Mouse (Mus musculus): ENCODE measurements around the gene Macrod2.
"Not testable (repeated sequence)": the region's sequence is repeated elsewhere in the genome, so short reads cannot be mapped to it uniquely, and the experiment has no call there.

The Macrod2 gene

DNA sequence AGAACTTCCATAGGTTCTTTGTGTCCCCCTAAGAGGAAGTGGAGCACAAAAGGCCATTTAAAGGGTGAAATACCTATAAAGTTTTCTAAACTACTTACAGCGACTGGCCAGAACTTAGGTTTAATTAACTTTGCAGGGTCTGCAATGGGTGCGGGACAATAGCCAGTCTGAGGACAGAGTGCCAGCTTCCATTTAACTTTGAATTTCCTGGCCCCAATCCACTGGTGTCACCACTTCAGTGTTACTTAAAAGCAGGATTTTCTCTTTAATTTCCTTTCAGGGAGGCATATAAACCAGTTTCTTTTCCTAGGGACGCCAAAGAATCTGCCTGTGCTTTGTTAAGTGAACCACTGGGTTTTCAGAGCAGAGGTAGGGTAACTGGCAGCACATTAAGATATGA lies 303.5 kb downstream of the Macrod2 start:
- no peak for DNase-seq (ENCODE audit: low spot score in 2 of 2)

DNA sequence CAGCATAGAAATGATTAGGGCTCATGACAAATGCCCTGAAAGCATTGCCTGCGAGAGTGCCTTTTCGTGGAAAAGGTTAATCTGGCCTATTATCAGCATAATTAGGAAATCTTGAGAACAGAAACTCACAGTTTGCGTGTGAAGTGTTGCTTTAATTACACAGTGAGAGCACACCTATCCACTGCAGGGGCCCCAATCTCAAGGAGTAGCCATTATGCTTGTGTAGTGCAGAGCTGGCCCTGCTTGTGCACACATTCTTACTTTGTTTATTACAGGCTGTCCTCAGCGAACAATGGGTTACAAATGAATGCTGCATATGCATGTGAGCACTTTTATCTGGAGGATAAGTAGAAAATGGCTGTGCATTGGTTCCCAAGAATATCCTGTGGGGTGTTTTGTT lies 308.3 kb downstream of the Macrod2 start:
- DNase-seq (ENCODE audit: low spot score in 2 of 2): no peak

DNA sequence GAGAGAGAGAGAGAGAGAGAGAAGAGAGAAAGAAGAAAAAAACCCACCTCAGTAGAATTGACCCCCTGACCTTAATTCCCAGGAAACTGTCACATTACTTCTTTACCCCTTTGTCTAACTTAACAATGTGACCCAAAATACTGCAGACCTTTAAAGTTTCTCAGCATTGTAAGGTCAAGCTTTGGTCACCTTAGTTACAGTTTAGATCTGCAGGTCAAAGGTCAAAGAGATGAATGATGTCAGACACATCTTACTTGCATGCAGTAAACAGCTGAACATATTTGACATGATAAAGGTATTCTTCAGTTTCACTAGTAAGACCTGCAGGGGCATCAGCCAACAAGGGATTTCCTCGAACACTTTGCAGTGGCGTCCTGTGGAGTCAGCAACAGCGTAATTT lies 309.0 kb downstream of the Macrod2 start:
- DNase-seq (ENCODE audit: low spot score in 2 of 2): no peak

DNA sequence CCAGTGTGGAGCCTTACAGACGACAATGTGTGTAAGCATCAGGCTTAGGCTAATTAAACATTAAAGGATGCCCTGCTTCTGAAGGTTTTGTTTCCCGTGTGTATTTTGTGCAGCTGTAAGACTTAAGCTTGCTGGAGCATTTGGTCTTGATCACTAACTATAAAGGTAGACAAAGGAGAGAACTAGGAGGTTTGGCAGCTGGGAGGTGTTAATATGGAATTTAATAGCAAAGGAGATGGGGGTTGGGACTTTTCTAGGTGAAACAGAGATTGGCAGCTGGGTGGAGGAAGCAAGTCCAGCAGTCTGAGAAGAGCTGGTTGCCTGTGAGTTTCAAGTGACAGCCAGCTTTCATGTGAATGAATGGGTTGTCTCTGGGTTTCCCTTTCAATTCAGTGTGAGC lies 310.2 kb downstream of the Macrod2 start:
- no peak for DNase-seq (ENCODE audit: low spot score in 2 of 2)

DNA sequence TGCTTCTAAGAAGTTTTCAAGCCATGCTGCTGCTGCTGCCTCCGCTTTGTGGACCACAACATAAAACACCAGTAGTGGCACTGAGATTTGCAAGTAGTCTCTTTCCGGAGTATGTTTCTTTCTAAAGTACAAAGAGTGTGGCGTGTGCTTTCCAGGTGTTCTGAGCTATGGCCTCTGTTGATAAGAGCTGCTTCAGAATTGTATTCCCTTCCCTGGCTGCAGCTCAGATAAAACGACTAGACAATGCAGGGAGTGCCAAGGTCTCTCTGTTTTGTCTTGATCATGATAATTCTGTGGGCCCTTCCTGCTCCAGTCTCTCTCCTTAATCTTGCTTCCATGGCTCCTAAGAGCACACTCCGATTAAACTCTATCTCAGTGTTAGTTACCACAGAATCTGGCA lies 312.4 kb downstream of the Macrod2 start:
- no peak for DNase-seq (ENCODE audit: low spot score in 2 of 2)

DNA sequence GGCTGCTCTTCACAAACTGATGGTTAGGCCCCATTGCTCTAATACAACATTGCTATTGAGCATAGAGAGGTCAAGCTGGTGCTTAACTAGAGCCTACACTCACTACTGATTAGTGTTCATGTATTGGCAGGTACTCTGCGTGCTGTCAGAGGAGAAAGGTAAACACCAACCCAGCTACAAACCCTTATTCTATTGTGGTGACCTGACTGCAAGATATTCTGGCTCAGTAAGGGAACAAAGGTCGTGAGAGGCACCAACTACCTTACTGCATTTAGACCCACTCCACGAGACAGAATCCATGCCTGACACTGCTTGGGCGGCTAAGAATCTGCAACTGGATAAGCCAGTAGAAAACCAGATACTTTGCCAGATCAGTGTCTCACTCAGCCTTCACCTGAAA lies 320.7 kb downstream of the Macrod2 start:
- no peak for DNase-seq (ENCODE audit: low spot score in 2 of 2)

DNA sequence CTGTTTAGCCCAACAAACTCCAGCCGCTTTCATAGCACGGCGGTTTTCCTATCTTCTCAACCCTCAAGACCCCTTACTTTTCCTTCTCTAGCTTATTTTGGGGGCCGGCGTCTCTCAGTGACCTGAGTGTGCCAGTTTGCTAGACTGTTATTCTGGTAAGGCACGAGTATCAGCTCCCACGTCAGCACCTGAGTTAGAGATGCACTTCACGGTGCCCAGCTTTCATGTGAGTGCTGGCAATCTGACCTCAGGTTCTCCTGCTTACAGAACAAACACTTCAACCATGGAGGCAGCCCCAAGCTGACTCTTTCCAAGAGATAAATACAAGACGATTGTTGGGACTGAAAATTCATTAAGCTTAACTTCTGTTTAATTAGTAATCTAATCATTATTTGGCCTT lies 322.3 kb downstream of the Macrod2 start:
- no peak for DNase-seq (ENCODE audit: low spot score in 2 of 2)

DNA sequence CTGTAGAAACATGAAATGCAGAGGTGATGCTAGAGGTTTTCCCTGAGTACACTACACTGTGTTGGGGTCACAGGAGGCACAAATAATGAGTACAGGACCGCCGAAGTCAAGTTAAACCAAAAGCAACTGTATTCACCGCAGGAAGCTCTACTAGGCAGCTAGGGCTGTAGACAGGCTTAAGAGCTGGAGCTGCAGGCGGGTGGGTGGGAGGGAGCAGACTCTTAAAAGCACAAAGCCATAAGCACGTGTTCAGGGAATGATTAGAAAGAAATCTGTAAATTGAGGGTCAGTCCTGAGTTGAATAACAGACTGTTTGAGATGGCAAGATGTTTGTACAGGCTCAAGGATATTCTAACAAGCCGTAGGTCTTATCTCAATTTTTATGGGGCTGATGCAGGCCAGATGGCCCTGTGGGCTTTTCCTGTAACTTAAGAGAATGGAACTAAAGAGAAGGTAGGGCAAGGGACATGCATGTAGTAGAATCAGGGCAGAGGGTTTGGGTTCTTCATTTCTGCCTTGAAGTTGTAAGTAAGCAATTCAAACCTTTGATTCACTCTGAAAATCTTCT lies 337.6 kb downstream of the Macrod2 start:
- no peak for DNase-seq (ENCODE audit: low spot score in 2 of 2)

DNA sequence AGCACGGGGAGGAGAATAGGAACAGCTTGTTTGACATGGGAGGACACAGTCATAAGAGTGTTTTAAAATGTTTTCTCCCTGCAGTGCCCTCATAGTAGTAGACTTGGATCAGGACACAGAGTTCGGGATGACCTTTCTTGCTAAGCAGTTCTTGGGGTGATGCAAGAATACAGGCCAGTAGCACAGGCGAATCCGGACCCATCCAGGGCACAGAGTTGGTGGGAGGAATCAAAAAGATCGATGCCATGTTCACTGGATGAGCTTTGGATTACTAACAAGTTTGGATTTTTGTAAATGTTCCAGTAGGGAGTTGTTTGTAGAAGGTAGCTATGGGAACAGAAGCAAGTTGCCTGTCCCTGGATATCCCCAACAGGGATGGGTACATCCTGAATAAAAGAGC lies 345.4 kb downstream of the Macrod2 start:
- no peak for DNase-seq (ENCODE audit: low spot score in 2 of 2)

DNA sequence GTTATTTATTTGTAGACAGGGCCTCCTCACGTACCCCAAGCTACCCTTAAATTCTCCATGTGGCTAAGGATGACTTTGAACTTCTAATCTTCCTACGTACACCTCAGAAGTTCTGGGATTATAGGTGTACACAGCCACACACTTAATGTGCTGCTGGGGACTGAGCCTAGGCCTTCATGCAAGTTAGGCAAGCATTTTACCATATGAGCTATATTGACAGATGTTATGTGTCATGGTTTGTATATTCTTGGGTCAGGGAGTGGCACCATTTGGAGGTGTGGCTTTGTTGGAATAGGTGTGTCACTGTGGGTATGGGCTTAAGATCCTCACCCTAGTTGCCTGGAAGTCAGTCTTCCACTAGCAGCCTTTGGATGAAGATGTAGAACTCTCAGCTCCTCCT lies 347.8 kb downstream of the Macrod2 start:
- DNase-seq (ENCODE audit: low spot score in 2 of 2): not testable (repeated sequence)

DNA sequence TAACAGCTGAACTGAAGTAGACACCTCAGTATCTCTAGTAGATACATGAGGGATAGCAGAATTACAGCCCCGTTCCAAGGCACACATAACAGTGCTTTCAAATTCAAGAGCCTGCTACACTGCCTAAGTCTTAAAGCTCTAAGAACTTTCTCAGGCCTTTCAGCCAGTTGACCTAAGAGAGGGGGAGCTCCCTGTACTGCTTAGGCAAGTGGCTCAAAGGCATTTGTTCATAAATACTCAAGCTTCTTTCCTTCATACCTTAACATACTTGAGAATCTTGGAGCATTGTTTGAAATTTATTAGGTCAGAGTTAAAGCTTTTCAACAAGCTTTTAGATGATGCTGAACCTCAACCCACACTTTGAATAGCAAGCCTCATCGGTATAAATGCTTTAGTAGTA lies 363.8 kb downstream of the Macrod2 start:
- no peak for DNase-seq (ENCODE audit: low spot score in 2 of 2)

DNA sequence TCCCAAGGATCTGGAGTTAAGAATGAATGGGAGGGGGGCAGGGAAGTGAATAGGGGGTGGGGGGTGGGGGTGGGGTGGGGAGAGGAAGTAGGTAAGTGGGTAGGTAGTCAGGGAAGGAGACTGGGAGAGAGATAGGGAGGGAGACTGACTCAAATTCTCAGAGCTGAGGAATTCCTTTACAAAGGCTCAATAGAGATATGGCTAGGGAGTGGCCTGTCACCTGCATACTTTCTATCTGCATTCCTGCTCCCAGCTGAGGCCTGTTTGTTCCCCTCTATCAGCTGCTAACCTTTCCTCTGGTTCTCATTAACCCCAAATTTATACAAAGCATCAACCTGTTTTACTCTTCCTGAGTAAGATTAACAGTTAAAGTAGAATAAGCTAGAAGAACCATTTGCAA lies 364.6 kb downstream of the Macrod2 start:
- no peak for DNase-seq (ENCODE audit: low spot score in 2 of 2)

DNA sequence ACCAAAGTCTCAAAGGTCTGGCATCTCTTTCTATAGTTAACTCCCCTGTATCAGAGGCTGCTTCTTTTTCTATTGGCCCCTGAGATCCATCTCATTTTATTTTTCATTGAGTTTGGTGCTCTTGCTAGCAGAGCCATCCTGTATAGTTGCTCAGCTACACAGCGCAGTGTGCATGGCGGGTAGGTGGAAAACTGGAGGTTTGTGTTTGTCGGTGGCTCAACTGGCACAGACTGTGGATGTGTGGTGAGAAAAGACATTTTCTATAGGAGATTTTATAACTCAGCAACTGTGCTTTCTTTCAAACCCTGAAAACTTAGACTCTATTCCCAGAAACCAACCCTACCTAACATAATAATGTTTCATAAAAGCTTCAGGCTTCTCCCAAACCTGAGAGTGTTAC lies 365.0 kb downstream of the Macrod2 start:
- DNase-seq (ENCODE audit: low spot score in 2 of 2): no peak

DNA sequence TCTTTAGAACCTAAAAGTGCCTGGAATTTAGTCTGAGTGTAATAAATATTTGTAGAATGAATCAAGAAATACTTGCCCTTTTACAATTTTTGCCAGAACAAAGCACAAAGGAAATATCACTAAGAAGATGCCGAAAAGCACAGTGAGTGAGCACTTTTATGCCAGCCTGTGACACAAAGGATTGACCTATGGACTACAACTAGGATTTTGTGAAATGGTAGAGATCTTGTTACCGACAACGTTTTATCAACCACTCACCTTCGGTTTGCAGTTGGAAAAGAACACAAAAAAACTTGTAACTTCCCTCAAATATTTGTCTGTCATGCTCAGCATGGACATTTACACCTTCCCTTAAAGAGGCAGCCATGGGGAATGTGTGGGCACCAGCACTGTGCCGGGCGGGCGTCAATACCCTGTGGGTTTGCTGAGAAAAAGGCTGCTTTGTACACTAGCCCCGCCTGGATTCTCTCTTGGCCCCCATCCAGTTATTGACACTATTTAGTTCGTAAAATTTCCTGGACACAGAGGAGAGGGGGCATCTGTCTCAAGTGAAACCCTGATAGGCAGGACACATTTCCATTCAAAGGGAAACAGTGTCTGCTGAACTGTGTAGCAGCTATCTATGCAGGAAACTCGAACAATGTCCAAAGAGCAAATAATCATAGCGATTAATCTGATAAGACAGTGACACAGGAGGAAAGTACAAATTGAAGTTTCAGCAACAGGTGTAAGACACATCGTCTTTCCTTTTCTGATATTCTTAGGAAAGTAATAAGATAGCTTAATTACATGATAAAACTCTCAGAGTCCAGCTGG lies 368.2 kb downstream of the Macrod2 start:
- DNase-seq (ENCODE audit: low spot score in 2 of 2): no peak

DNA sequence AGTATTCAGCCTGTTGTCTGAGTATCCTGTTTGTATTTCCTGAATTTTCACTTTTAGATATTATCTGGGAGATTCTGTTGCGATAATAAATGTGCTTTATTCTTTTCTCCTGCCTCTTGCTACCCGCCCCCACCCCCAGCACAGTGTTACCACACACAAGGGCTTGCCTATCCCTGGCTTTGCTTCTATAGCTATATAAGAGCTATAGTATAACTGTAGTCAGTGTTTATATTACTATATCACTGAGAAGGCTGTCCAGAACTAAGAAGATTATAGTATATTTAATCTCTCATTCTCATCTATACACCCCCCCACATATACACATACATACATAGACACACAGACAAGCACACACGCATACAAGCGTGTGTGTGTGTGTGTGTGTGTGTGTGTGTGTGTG lies 374.4 kb downstream of the Macrod2 start:
- DNase-seq (ENCODE audit: low spot score in 2 of 2): no peak

DNA sequence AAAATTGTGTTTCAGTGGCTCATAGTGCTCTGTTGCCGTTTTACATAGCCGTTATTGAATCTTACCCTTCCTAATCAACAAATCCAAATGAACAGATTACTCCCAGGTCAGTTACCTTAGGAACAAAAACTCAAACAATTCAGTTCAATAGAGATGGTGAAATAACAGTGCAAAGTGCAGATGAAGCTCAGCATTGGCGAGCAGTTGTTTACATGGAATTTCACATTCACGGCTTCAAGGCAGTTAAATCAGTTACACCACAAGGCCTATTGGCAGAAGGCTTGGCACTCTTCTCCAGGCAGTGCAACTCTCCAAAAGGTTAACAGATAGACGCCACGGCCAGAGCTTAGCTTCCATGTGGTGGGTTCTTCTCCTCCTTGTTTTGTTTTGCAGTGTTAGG lies 377.7 kb downstream of the Macrod2 start:
- DNase-seq (ENCODE audit: low spot score in 2 of 2): no peak

DNA sequence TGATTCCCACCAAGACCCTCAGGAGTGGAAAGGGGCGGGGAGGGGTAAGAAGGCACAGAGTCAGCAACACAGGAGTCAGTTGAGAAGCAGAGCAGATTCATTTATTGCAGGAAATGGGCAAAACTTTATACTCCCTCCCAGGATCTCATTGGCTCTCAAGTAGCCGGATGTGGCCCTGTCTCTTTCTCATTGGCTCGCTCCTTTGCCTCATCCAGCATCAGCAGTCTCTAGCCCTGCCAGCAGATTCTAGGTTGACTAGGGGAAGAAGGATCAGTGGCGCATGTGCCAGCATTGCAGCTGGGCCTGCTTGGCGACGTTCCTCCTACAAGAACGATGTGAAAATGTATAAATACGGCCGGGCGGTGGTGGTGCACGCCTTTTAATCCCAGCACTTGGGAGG lies 378.3 kb downstream of the Macrod2 start:
- DNase-seq (ENCODE audit: low spot score in 2 of 2): no peak

DNA sequence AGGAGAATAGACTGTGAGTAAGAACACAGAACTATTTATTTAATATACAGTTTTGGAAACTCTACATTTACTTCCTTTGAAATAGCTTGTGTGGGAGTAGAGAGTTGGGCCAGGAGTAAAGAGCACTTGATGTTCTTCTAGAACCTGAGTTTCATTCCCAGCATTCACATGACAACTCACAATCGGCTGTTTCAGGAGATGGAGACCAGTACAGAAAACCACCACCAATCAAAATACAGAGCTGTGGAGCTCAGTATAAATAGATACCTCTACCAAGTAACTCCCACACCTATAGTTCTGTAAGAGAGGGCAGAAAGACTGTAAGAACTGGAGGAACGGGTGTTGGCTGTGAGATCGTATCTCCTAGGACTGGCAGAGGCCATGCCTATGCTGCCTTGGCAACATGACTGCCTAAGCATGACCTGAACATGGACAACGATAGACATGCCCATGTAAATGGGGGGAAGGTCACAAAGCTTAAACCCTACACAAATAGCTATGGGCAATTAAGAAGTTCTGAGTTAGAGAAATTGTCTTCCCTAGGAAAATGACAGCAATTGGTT lies 379.8 kb downstream of the Macrod2 start:
- DNase-seq (ENCODE audit: low spot score in 2 of 2): no peak

DNA sequence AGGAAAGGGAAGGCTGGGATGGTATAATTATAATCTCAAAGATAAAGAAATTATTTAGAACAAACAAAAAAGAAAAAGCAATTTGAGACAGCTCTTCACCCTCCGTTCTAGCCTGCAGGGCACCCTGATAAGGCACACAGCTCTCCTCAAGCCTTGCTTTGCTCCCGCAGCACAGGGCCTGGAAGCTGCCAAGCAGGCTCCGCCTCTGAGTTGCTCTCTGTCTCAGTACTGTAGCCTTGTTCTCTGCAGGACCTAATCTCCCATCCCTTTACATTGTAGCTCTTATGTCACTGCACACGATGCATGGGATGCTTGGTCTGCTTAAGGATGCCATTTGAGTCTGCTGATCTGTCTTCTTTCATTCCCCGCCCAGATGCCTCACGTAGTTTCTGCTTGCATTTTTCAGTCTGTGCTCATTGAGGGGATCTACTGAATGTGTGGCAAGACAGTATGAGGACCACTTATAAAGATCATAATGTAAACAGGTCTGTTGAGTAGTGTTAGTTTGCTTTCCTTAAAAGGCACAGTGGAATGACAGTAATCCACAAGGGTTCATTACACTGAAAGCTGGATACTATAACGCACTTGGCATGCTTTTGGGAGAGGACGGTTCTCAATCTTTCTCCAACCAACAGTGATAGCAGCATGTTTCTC lies 380.5 kb downstream of the Macrod2 start:
- no peak for DNase-seq (ENCODE audit: low spot score in 2 of 2)

DNA sequence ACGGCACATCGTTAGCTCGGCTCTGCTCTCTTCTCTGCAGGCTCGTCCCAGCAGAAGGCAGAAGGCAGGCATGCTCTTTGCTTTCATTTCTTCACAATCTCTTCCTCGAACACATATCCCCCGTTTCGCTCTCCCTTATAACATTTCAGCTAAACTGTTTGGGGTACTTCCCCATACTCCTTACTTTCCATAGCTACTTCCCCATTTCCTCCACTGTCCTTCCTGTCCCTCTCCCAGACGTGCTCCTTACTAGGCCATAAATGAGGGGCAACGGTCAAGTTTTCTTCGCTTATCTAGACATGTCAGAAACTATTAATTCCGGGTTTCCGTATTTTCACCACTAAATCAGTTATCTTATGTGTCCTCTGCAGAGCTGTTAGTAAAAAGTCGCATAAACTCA lies 383.1 kb downstream of the Macrod2 start:
- no peak for DNase-seq (ENCODE audit: low spot score in 2 of 2)

DNA sequence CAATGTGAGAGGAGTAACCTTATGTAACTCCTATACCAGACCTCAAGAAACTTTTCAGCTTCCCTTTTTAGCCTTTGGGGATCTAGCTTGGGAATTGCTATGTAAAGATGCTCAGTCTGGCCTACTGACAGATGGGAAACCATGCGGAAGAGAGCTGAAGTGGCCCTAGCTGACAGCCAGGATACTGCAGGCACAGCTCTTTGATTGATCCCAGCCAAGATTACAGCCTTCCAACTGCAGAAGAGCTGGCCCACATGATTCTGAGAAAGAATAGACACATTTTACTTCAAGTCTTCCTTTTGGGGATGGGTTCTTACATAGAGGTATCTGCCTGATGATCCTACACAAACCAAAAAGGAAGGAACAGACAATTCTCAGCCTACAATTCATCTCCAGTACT lies 387.9 kb downstream of the Macrod2 start:
- DNase-seq (ENCODE audit: low spot score in 2 of 2): no peak

DNA sequence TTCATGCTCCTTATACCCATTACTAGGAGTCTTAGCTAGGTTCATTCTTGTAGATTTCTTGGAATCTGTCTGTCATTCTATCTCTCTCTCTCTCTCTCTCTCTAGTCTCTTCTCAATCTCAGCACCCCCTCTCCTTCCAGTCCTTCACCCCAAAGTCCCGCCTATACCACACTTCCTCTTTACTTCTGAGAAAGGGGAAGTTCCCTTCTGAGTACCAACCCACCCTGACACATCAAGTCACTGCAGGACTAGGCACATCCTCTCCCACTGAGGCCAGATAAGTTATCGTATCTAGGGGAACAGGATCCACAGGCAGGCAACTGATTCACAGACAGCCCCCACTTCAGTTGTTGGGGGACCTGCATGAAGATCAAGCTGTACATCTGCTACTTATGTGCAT lies 389.5 kb downstream of the Macrod2 start:
- DNase-seq (ENCODE audit: low spot score in 2 of 2): no peak

DNA sequence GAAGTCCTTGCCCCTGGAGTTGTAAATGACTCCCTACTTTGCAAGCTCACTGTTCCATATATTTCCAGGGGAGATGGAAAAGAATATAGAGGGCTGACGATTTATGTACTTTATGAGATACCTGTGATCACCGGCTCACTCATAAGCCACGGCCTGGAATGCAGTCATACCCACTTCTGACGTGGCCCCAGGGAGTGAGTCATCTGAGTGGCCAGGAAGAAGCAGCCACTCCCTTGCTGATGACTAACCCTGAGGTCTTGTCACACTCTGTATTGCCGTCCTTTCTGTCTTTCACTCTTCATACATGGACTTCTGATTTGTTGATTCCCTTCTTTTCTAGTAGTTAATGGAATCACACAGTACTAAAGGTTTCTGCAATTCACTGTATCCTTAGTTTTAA lies 395.3 kb downstream of the Macrod2 start:
- DNase-seq (ENCODE audit: low spot score in 2 of 2): no peak

All from frontal cortex, postnatal 14 days (tissue).